Mouse (Mus musculus) spleen, adult 2 months (tissue): ENCODE data around the gene Fank1.

Experiments
- CTCF ChIP-seq: fragments of 200-500 bp; IDR thresholded peaks from 2 replicates; pipeline ENCODE4 v1.5.1; 2011; ENCODE audit warnings: mild to moderate bottlenecking, inconsistent platforms; ENCODE audit not compliant: insufficient read depth, insufficient read length, insufficient replicate concordance; ENCODE audit errors: extremely low read depth
- POLR2A ChIP-seq: fragments of 200-500 bp; IDR thresholded peaks from 2 replicates; pipeline ENCODE4 v1.6.1; 2011; ENCODE audit warnings: low read depth, low read length, inconsistent platforms

DNA sequence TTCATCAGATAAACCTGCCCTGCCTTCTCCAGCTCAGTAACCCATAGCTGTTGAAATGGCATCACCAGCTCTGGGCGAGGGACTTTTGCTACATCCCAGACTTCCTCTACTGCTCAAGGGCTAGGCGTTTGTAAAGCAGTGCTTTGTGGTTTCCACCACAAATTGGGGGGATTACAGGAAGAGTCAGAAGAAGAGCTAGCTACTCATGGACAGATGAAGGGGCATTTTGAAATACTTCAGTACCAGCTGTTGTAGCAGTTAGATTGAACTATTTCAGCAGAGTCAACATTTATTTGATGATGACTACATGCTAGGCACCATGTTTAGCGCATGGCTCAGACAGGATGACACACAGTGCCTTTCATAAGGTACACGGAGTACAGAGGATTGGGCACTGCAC is 93.6 kb downstream of the Fank1 start:
- TF ChIP-seq POLR2A (no peak), CTCF (no peak)
